Mouse (Mus musculus): ENCODE data around the gene Tmem104.

Tmem104 gene

GRCm38 (mm10) chr11:115187224-115187639 is at the start of gene Tmem104:
Gene Tmem104, plus strand, starts transcription at chr11:115187487.
- DNase-seq (ENCODE audit: low read depth, low spot score): peak; percentile 98

DNA sequence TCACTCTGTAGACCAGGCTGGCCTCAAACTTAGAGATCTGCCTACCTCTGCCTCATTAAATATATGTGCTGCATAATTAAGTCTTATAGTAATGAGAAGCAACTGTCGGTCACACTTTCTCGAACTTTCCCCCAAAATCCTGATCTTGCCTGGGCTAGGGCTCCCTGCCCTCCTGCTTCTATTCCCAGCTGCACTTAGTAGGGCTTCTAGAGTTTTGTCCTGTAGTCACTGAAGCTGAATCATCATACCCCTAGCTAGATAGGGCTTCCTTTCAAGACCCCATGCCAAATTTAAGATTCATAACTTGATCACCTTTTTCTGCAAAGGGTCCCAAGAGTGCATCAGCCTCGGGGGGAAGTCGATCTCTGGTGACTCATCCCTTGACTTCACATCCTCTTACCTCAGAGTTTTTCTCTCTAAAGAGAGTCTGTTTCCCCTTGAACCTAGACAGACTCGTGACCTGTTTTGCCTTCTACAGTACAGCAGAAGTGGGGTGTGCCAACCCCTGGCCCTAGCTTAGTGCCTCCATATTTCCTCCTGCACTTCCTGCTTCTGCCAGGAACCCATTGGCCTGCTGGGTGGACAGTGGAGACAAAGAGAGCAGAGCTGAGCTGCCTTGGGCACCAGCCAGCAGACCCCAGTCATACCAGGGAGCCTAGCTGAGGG is 48.6 kb upstream of the Tmem104 start:
- DNase-seq (ENCODE audit: low read depth, low spot score): no peak

GRCm38 (mm10) chr11:115141970-115142369 is 45.3 kb upstream of the Tmem104 start:
- DNase-seq (ENCODE audit: low read depth, low spot score): no peak

- DNase-seq (ENCODE audit: low read depth, low spot score): no peak
These were observed 39.5 kb upstream of the Tmem104 start for GRCm38 (mm10) chr11:115147813-115148212.

DNA sequence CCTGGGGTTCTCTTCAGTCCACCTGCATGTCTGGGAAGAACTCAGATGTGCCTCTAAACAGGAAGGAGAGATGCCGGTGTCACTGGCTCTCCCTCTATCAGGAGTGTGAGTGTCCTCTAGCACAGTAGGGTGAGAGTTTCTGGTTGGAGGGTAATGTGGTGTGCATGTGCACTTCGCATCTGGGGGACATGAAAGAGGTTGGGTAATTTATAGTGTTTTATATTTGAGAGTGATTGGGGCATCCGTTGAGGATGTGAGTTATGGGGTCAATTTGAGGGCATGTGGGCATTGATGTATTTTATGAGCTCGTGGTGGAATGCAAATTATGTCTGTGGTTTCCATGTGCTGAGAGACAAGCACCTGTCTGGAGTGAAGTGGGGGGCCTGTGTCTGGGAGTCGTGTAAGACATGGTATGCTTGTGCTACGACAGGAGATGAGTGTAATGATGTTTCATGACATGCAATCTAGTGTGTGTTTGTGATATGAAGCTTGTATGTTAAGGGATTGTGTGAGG is 36.5 kb upstream of the Tmem104 start:
- no peak for DNase-seq (ENCODE audit: low read depth, low spot score)

DNA sequence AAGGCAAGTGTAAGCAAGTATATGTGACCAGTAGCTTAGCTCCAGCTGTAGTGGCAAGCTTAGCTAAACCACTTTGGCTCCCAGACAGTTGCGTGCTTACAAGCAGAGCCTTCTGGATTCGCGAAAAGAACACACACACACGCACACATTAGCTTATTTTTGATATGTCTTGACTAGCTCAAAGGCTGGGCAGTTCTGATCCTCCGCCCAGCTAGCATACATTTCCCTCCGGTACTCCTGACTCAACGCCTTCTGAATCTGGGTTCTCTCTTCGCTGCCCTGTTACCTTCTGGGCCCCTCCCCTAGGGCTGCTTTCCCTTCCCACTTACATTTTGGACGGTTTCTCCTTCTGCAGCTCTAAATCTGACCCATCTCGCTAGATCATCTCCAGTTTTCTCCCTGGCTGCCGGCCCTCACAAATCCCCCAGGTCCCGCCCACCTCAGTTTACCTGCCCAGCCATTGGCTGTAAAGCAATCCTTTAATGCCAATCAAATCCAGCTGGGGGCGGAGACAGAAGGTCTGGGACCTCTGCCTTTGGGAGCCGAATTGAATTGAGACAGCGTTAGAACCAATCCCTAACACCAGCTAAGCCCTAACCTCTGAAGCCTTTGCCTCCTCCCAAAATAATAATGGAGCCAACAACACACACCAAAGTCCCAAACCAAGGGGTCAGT is 35.4 kb upstream of the Tmem104 start:
- DNase-seq (ENCODE audit: low read depth, low spot score): peak; percentile 92

GRCm38 (mm10) chr11:115153088-115153487 is 34.2 kb upstream of the Tmem104 start:
- DNase-seq (ENCODE audit: low read depth, low spot score): no peak

DNA sequence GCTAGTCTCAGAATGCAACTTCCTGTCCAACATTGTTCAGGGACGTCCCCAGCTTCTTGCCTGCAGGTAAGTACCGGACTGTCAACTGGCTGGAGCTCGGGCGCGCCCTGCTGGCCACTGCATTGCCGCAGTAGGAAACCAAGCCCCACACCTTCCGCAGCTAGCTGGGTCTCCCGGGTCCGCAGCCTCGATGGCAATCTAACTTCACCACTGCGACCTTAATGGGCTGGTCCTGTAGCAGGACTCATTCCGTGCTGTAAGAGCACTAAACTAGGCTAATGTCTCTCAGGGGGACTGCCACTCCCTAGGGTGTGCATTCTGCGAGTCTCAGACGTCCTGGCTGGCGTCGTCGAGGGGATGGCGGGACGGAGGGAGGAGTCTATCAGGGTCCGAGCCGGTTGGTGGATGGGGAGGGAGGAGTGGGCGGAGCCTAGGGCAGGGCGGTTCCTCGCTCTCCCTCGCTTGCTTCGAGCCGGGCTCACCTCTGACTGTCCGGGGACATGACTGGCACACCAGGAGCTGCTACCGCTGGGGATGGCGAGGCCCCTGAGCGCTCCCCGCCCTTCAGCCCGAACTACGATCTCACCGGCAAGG is 33.5 kb upstream of the Tmem104 start:
- peak; percentile 93 for DNase-seq (ENCODE audit: low read depth, low spot score)

DNA sequence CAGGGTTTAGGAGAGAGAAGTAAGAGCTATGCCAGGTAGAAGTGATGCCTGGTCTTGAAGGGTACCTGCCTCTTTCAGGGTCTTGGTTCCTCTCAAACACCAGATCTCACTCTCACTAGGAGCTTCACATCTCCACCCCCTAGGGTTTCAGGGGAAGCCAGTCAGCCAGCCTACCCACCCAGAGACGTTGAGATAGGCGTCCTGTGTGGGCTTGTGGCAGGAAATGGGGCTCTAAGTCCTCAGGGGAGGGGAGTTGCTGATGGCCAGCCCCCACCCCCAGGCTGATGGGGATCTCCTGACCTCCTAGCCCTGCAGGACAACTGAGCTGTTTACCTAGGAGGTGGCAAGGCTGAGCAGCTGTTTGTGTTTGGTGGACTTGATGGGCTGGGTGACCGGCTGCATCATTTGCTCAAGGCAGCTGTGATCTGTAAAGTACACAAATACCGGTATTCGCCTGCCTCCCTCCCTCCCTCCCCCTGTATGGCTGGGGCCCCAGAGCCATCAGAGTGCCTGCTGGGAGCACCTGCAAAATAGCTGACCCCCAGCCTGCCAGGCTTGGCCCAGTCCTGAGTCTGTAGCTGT is 32.1 kb upstream of the Tmem104 start:
- no peak for DNase-seq (ENCODE audit: low read depth, low spot score)

- no peak for DNase-seq (ENCODE audit: low read depth, low spot score)
These were observed 29.2 kb upstream of the Tmem104 start for GRCm38 (mm10) chr11:115157933-115158719.

DNA sequence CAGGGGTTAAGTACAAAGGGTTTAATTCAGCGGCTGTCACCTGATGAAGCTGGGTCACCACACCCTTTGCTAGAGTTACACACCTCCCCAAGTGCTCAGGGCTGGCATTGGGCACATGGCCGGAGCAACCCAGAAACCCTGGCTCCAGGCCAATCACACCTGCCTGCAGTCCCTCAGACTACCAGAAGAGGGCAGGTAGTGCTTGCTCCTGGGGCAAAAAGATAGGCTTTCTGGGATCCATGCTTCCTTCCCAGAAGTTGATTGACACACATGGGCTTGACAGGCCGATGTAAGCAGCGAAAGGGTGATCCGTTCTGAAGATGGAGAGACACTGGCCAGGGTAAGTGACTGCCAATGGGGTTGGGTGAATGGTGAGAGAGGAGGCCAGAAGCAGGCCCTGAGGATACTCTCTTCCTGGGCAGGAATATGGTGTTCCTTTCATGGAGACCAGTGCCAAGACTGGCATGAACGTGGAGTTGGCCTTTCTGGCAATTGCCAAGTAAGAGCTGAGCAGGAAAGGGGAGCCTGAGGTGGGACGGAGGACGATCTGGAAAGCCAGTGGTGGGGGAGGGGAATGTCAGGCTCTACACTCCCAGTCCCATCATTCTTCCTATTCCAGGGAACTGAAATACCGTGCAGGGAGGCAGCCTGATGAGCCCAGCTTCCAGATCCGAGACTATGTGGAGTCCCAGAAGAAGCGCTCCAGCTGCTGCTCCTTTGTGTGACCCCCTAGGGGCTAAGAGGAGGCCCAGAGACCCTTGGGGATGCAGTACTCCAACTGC is 27.1 kb upstream of the Tmem104 start:
- peak; percentile 82 for DNase-seq (ENCODE audit: low read depth, low spot score)

- DNase-seq (ENCODE audit: low read depth, low spot score): peak; percentile 74
These were observed 26.3 kb upstream of the Tmem104 start for GRCm38 (mm10) chr11:115160883-115161577.

DNA sequence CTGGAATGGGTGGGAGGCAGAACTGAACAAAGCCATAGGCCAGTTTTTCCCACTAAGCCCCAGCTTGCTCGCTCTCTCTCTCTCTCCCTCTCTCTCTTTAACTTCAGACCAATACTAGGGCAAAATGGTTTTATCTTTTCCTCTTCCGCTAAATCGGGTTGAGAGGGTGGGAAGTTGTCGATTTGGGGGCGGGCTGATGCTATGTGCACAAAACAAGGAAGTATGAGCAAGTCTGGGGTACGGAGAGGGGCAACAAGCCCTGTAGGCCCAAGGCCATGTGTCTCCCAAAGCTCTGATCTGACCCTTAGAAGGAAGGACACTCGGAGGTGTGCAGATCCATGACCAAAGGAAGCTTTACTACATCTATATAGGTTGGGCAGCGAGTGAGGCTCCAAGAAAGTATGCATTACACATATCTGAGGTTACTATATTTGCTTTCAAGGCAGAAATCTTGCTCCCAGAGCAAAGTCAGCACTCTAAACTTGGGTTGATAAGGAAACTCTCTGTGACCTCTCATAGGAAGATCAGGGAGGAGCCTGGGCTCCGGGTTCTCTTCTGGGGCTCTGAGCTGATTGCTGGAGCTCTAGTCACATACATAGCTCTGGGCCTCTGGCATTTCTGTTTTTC is 25.6 kb upstream of the Tmem104 start:
- DNase-seq (ENCODE audit: low read depth, low spot score): no peak

- DNase-seq (ENCODE audit: low read depth, low spot score): no peak
These were observed 25.1 kb upstream of the Tmem104 start for GRCm38 (mm10) chr11:115162205-115162601.

DNA sequence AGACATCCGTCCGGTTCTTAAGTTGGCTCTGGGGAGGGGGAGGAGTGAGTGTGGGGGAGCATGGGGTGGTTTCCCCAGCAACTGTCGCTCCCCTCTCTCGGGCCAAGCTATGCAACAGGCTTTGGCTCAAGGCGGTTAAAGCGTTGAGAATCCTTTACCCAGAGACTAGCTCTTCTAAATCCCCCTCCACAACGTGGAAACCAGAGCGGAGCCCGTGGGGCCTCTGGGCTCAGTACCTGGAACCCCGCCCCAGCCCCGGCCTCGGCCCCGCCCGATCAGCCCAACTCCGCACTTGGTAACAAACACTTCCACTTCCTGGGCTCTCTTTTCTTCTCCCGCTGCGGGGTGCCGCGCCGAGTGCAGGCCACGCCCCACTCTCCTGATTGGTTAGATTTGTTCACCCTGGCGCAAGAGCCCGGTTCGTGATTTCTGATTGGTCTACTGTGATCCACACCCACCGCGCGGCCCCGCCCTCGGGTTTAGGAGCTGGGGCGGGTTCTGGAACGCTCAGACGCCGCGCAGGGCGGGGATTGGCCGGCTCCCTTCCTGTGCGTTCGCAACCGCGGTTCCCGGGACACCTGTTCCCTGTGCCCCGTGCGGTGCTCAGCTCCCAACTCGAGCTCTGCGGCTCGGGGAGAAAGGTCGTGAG is 24.3 kb upstream of the Tmem104 start, which contains the start of gene Slc9a3r1:
Slc9a3r1 (plus strand) TSS at position 510 of the 649 bp plus-strand sequence.
- DNase-seq (ENCODE audit: low read depth, low spot score): peak; percentile 99

DNA sequence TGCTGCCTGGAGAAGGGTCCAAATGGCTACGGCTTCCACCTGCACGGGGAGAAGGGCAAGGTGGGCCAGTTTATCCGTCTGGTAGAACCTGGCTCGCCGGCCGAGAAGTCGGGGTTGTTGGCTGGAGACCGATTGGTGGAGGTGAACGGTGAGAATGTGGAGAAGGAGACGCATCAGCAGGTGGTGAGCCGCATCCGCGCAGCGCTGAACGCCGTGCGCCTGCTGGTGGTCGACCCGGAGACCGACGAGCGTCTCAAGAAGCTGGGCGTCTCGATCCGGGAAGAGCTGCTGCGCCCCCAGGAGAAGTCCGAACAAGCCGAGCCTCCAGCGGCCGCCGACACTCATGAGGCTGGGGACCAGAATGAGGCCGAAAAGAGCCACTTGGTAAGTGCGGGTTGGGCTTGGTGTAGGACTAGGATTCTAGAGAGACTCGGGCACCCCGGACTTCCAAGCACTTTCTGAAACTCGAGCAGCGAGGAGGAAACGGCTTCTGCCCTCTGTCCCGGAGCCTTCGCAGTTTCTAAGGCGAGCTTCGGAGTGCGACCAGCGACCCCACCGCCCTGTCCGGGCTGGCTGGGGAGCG is 23.6 kb upstream of the Tmem104 start:
- DNase-seq (ENCODE audit: low read depth, low spot score): peak; percentile 70

DNA sequence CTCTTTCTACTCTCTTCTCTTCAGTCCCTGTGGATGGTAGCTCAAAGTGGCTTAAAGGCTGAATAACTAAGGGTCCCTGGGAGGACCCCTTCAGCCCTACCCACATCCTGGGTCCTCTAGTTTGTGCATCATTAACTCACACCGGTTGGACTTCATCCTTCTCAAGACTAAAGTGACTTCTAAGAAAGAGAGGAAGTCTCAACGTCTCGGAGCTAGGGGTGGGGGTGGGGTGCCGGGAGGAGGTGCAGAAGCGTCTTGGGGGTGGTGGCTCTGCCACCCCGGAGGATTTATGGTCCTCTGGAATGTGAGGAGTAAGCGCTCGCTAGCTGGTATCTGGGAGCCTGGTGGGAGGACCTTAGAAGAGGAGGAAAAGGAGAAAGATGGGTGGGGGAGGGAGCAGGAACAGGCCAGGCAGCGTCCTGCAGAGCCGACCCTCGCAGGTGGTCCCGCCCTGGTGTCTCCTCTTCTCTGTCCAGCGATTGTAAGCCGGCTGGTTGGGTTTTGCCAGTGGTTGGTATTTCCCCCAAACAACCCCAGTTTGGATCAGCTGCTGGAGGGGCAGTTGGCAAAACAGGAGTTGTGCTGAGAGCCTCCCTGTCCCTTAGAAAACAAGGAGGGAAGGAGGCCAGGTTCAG is 22.8 kb upstream of the Tmem104 start:
- peak; percentile 44 for DNase-seq (ENCODE audit: low read depth, low spot score)

DNA sequence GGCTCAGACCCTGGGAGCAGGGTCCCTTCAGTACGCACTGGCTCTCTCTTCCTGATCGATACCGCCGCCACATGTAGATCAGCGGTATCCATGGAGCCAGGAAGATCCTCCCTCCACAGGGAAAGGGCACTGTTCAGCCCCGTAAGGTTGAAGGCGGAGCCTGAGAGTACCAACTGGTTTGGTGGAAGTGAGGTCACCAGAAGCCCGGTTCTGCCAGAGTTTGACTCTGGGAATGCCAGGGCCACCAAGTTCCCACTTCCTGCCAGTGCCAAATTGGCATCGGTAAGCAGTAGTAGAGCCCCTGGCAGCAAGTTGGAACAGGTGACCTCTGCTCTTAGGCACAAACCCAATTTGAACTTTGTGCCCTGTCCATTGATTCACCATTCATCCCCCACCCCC is 22.3 kb upstream of the Tmem104 start:
- DNase-seq (ENCODE audit: low read depth, low spot score): peak; percentile 72
